8 mouse cellular contexts compared by ENCODE assay signal in genomic region chr11:119490861-119491689, GRCm38 (mm10). TPM values are rescaled to one million over a fixed set of nuclear protein-coding genes. Genes with fewer than 3 reads are reported as not detected.
A peak's percentile ranks its signal among the peaks of the same experiment; 100 is the strongest.
DNase-seq lines count a peak whose midpoint lies in the region; ATAC-seq lines count a peak whose summit lies in the region.

Endov (plus strand) TSS chr11:119491347.

- H3K4me2 ChIP-seq in heart, embryonic 13.5 days = peak within 1 kb of the TSS; percentile 85
- peak within 1 kb of the TSS; percentile 94 for H3K4me2 ChIP-seq in liver, embryonic 12.5 days
- peak within 1 kb of the TSS; percentile 96 for H3K4me2 ChIP-seq in stomach, embryonic 15.5 days

- H3K4me3 ChIP-seq in brown adipose tissue, adult 24 weeks (ENCODE audit: insufficient read depth, low read depth, low read length) = peak within 1 kb of the TSS; percentile 87
- peak within 1 kb of the TSS; percentile 91 for H3K4me3 ChIP-seq in heart, embryonic 13.5 days
- peak within 1 kb of the TSS; percentile 85 for H3K4me3 ChIP-seq in liver, embryonic 12.5 days
- H3K4me3 ChIP-seq in stomach, embryonic 15.5 days (replicated peaks) = peak within 1 kb of the TSS; percentile 94

- H3K9ac ChIP-seq in heart, embryonic 13.5 days = peak within 1 kb of the TSS; percentile 96
- H3K9ac ChIP-seq in liver, embryonic 12.5 days = peak within 1 kb of the TSS; percentile 81
- peak within 1 kb of the TSS; percentile 73 for H3K9ac ChIP-seq in stomach, embryonic 15.5 days

- no peaks in the 10 kb centered on the region for H3K4me1 ChIP-seq in brown adipose tissue, adult 24 weeks (ENCODE audit: control insufficient read depth, insufficient read depth, insufficient read length, low read length)
- H3K4me1 ChIP-seq in heart, embryonic 13.5 days = peaks cover 15% of the 10 kb centered on the region
- peaks cover 26% of the 10 kb centered on the region for H3K4me1 ChIP-seq in liver, embryonic 12.5 days
- peaks cover 19% of the 10 kb centered on the region for H3K4me1 ChIP-seq in stomach, embryonic 15.5 days

- ATAC-seq in heart, embryonic 13.5 days (ENCODE audit: extremely low read depth, insufficient number of reproducible peaks, low FRiP score, low TSS enrichment) = peak; percentile 88
- peak; percentile 95 for ATAC-seq in liver, embryonic 12.5 days
- peak; percentile 94 for ATAC-seq in stomach, embryonic 15.5 days (ENCODE audit: insufficient read depth, low FRiP score, low read depth)

- 1% methylated on average over 66 of the region's 66 CpGs for WGBS in heart, embryonic 13.5 days
- 1% methylated on average over 66 of the region's 66 CpGs for WGBS in liver, embryonic 12.5 days (ENCODE audit: insufficient replicate concordance)
- under 1% methylated on average over 66 of the region's 66 CpGs for WGBS in stomach, embryonic 15.5 days

- no peaks in the 10 kb centered on the region for H3K9me3 ChIP-seq in heart, embryonic 13.5 days
- no peaks in the 10 kb centered on the region for H3K9me3 ChIP-seq in liver, embryonic 12.5 days (replicated peaks)
- H3K9me3 ChIP-seq in stomach, embryonic 15.5 days = no peaks in the 10 kb centered on the region

- H3K27me3 ChIP-seq in heart, embryonic 13.5 days (replicated peaks) = peaks cover 8% of the 10 kb centered on the region
- H3K27me3 ChIP-seq in liver, embryonic 12.5 days (replicated peaks) = no peaks in the 10 kb centered on the region
- no peaks in the 10 kb centered on the region for H3K27me3 ChIP-seq in stomach, embryonic 15.5 days (replicated peaks)

- H3K36me3 ChIP-seq in heart, embryonic 13.5 days = peaks cover 50% of the 10 kb centered on the region
- H3K36me3 ChIP-seq in liver, embryonic 12.5 days = peaks cover 16% of the 10 kb centered on the region; the same call in 1 of the 2 replicates
- peaks cover 7% of the 10 kb centered on the region; the same call in 1 of the 2 replicates for H3K36me3 ChIP-seq in stomach, embryonic 15.5 days

- peak within 1 kb of the TSS; percentile 95 for H3K27ac ChIP-seq in brown adipose tissue, adult 24 weeks (replicated peaks; ENCODE audit: low read depth, low read length)
- H3K27ac ChIP-seq in heart, embryonic 13.5 days (replicated peaks) = peak within 1 kb of the TSS; percentile 81
- H3K27ac ChIP-seq in liver, embryonic 12.5 days = peak within 1 kb of the TSS; percentile 76
- peak within 1 kb of the TSS; percentile 93 for H3K27ac ChIP-seq in stomach, embryonic 15.5 days

- peak; percentile 99 for DNase-seq in CD4-positive, CD25-positive, alpha-beta regulatory T cell, adult 2 months (ENCODE audit: low read depth, low spot score)
- peak; percentile 36 for DNase-seq in fat pad, adult 2 months (ENCODE audit: extremely low read depth, low read depth, low spot score)
- DNase-seq in kidney, postnatal 10 days = peak; percentile 100
- DNase-seq in natural killer cell, adult 2 months (ENCODE audit: low spot score in 2 of 2) = peak; percentile 95 to 96

RNA-seq across cellular contexts. Expression of gene Endov, which starts in this region (rescaled TPM):
- 2.1 and 2.5 TPM in 2 replicates for polyA plus RNA-seq in brown adipose tissue, adult 24 weeks (2012; ENCODE audit: insufficient read depth, insufficient read length, missing spikeins)
- 10.8 and 11.7 TPM in 2 replicates for polyA plus RNA-seq in heart, embryonic 13.5 days (2015; fragmentation: Nextera tagmentation; extraction: Ambion mirVana)
- polyA plus RNA-seq in liver, embryonic 12.5 days (2016; fragmentation: Nextera tagmentation; extraction: Ambion mirVana) = 7.9 and 10.5 TPM in 2 replicates
- polyA plus RNA-seq in stomach, embryonic 15.5 days (2015; fragmentation: Nextera tagmentation; extraction: Ambion mirVana) = 11.5 and 13.5 TPM in 2 replicates

Comparison
In these comparisons a context has a peak if more than half of its experiments do, and no peak if none do; other contexts are left out.
1. Peak in every context shown above with its lines: DNase-seq, ATAC-seq, H3K4me3 ChIP-seq and H3K27ac ChIP-seq.
2. DNase-seq: peak in every context shown above with its lines; median percentile 100 in kidney, postnatal 10 days; 99 in CD4-positive, CD25-positive, alpha-beta regulatory T cell, adult 2 months; 96 in natural killer cell, adult 2 months; 36 in fat pad, adult 2 months.